ENCODE assay signal across 8 mouse cellular contexts in the genomic region with DNA sequence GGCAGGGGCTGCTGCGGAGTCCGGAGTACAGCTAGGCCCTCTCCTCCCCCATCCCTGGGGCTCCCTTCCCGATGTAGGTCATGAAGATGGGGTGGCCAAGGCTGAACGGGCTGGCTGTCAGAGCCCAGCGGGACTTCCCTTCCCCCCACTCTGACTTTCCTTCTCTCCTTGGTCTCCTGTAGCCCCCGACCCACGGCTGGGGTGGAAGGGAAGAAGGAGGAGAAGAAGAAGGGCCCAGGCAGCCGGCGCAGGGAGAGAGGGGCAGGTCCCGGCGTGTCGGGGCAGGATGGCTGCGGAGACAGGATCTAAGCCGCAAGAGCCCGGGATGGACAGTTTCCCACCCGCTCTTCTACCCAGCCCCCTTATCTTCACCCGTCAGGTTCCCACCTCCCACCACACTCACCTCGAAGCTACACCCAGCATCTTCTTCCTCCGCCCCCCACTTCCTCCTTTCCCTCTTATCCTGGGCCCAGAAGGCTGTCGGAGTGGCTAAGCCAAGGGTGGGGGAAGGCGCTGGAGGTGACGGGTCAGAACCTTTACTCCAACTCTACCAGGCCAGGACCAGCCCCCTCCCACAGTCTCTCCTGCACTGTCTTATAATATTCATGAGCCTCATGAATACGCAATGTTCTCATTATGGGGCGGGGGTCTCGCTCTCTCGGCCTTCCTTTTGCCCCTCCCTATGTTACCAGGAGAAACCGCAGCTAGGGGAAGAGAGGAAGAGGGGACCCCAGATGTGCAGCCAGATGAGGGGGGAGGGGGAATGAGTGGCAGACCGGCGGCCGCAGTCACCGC. TPM values are rescaled to one million over a fixed set of nuclear protein-coding genes. Genes with fewer than 3 reads are reported as not detected.
DNase-seq lines count a peak whose midpoint lies in the region; ATAC-seq and TF ChIP-seq lines count a peak whose summit lies in the region.

No protein-coding gene starts in this region.

- ATAC-seq in forebrain, embryonic 14.5 days: peak; percentile 42
- peak; percentile 75 for ATAC-seq in liver, embryonic 11.5 days (replicated peaks; ENCODE audit: low FRiP score)

- intact Hi-C loops in heart, postnatal 25 days (cut with DNase I): no loop called here

- TF ChIP-seq EP300 in ES-Bruce4 (IDR thresholded peaks at IDR 0.05; ENCODE audit: insufficient read depth, low read depth, low read length): no peak

- peak overlapping the region; percentile 58 for H3K9ac ChIP-seq in ES-Bruce4 (ENCODE audit: low read depth, poor library complexity, severe bottlenecking)
- peak overlapping the region; percentile 70 for H3K9ac ChIP-seq in forebrain, embryonic 14.5 days (ENCODE audit: low read length)
- H3K9ac ChIP-seq in liver, embryonic 11.5 days (ENCODE audit: low read depth, low read length): peak overlapping the region; percentile 58

- DNase-seq in heart, embryonic 10.5 days (ENCODE audit: low spot score): no peak
- DNase-seq in heart, postnatal 25 days (ENCODE audit: low spot score): no peak
- no peak for DNase-seq in forebrain, embryonic 14.5 days (ENCODE audit: low spot score)
- peak; percentile 65 for DNase-seq in liver, embryonic 11.5 days (ENCODE audit: low spot score)
- no peak for DNase-seq in layer of hippocampus, adult 9-10 months (ENCODE audit: low spot score)
- DNase-seq in adrenal gland, postnatal 4 days (ENCODE audit: low spot score in 2 of 2): no peak

- peaks cover 11% of the 10 kb centered on the region for H3K36me3 ChIP-seq in heart, embryonic 10.5 days
- H3K36me3 ChIP-seq in ES-Bruce4 (ENCODE audit: control insufficient read depth, insufficient read depth, low read length, poor library complexity, severe bottlenecking): peaks cover 1% of the 10 kb centered on the region; the same call in 1 of the 2 replicates
- 0 out of 2 replicates have a peak, but pooled peaks cover 3% of the 10 kb centered on the region for H3K36me3 ChIP-seq in forebrain, embryonic 14.5 days (ENCODE audit: control insufficient read depth, insufficient read depth, low read length)
- peaks cover 3% of the 10 kb centered on the region; the same call in 1 of the 2 replicates for H3K36me3 ChIP-seq in liver, embryonic 11.5 days (ENCODE audit: control insufficient read depth, insufficient read depth, low read length)
- H3K36me3 ChIP-seq in small intestine, adult 2 months (ENCODE audit: control insufficient read depth, insufficient read depth, low read length): no peaks in the 10 kb centered on the region

- peaks cover 63% of the 10 kb centered on the region for H3K27me3 ChIP-seq in heart, embryonic 10.5 days (ENCODE audit: insufficient read depth, poor library complexity, severe bottlenecking)
- H3K27me3 ChIP-seq in ES-Bruce4 (ENCODE audit: control insufficient read depth, insufficient read depth, low read length, poor library complexity, severe bottlenecking): no peaks in the 10 kb centered on the region
- H3K27me3 ChIP-seq in forebrain, embryonic 14.5 days (replicated peaks; ENCODE audit: control insufficient read depth, insufficient read depth, low read length): peaks cover 23% of the 10 kb centered on the region
- H3K27me3 ChIP-seq in liver, embryonic 11.5 days (replicated peaks; ENCODE audit: control insufficient read depth, insufficient read depth, low read length): peaks cover 4% of the 10 kb centered on the region; the same call in 1 of the 2 replicates
- H3K27me3 ChIP-seq in small intestine, adult 2 months (ENCODE audit: control insufficient read depth, insufficient read depth, low read length): peaks cover 8% of the 10 kb centered on the region

- TF ChIP-seq CTCF in ES-Bruce4 (IDR thresholded peaks at IDR 0.05; ENCODE audit: low read depth, low read length): no peak
- TF ChIP-seq CTCF in small intestine, adult 2 months (IDR thresholded peaks at IDR 0.05; ENCODE audit: extremely low read depth, insufficient read length, insufficient replicate concordance, low read depth, low read length): no peak

- H3K4me1 ChIP-seq in heart, embryonic 10.5 days: peaks cover 45% of the 10 kb centered on the region
- H3K4me1 ChIP-seq in ES-Bruce4 (ENCODE audit: control insufficient read depth, insufficient read depth, low read length): peaks cover 6% of the 10 kb centered on the region
- H3K4me1 ChIP-seq in forebrain, embryonic 14.5 days (ENCODE audit: control insufficient read depth, insufficient read depth, low read length): peaks cover 5% of the 10 kb centered on the region
- H3K4me1 ChIP-seq in liver, embryonic 11.5 days (replicated peaks; ENCODE audit: control insufficient read depth, insufficient read depth, low read length): peaks cover 45% of the 10 kb centered on the region
- 0 out of 2 replicates have a peak, but pooled peaks cover 3% of the 10 kb centered on the region for H3K4me1 ChIP-seq in small intestine, adult 2 months (ENCODE audit: control insufficient read depth, insufficient read depth, insufficient read length, low read length)

- peak overlapping the region; percentile 68 for H3K4me3 ChIP-seq in heart, embryonic 10.5 days
- H3K4me3 ChIP-seq in ES-Bruce4 (ENCODE audit: low read depth, low read length): peak overlapping the region; percentile 84
- peak overlapping the region; percentile 52 for H3K4me3 ChIP-seq in forebrain, embryonic 14.5 days (ENCODE audit: low read depth, low read length)
- H3K4me3 ChIP-seq in liver, embryonic 11.5 days (ENCODE audit: low read depth, low read length): peak overlapping the region; percentile 66
- H3K4me3 ChIP-seq in small intestine, adult 2 months (ENCODE audit: low read depth, low read length): peak overlapping the region; percentile 79

- TF ChIP-seq POLR2A in ES-Bruce4 (IDR thresholded peaks at IDR 0.05; ENCODE audit: insufficient read depth, low read length): no peak
- peak; percentile 27; the same call in 1 of the 2 replicates for TF ChIP-seq POLR2A in small intestine, adult 2 months (IDR thresholded peaks at IDR 0.05; ENCODE audit: low read depth, low read length)

- WGBS in heart, embryonic 10.5 days: 2% methylated on average over 30 of the region's 31 CpGs
- 9% methylated on average over 28 of the region's 31 CpGs for WGBS in forebrain, embryonic 14.5 days
- WGBS in liver, embryonic 11.5 days: 1% methylated on average over 29 of the region's 31 CpGs
- 22% methylated on average over 30 of the region's 31 CpGs for WGBS in small intestine, adult 2 months

- H3K27ac ChIP-seq in heart, embryonic 10.5 days: peak overlapping the region; percentile 24
- H3K27ac ChIP-seq in ES-Bruce4 (ENCODE audit: insufficient read depth, low read length): no peak overlapping the region
- H3K27ac ChIP-seq in forebrain, embryonic 14.5 days (ENCODE audit: low read depth, low read length): no peak overlapping the region
- H3K27ac ChIP-seq in liver, embryonic 11.5 days (ENCODE audit: low read depth, low read length): peak overlapping the region; percentile 66
- H3K27ac ChIP-seq in small intestine, adult 2 months (ENCODE audit: insufficient read depth, low read depth, low read length): no peak overlapping the region

- no peaks in the 10 kb centered on the region for H3K9me3 ChIP-seq in heart, embryonic 10.5 days
- no peaks in the 10 kb centered on the region for H3K9me3 ChIP-seq in ES-Bruce4 (replicated peaks; ENCODE audit: control insufficient read depth, insufficient read depth, low read length, poor library complexity, severe bottlenecking)
- H3K9me3 ChIP-seq in forebrain, embryonic 14.5 days (replicated peaks; ENCODE audit: control insufficient read depth, low read length): no peaks in the 10 kb centered on the region
- H3K9me3 ChIP-seq in liver, embryonic 11.5 days (ENCODE audit: control insufficient read depth, low read length): no peaks in the 10 kb centered on the region

- peak overlapping the region; percentile 80 for H3K4me2 ChIP-seq in forebrain, embryonic 14.5 days (ENCODE audit: low read length)
- H3K4me2 ChIP-seq in liver, embryonic 11.5 days: peak overlapping the region; percentile 90

RNA-seq across cellular contexts. Expression of a gene that starts 0.5 kb away (rescaled TPM):
- 8.9 and 15.8 TPM in 2 replicates for polyA plus RNA-seq in heart, embryonic 10.5 days (2016; fragmentation: Nextera tagmentation; extraction: Ambion mirVana)
- total RNA-seq in heart, postnatal 25 days (2021): 10 to 100 TPM; 12.5 to 13.7 TPM
- polyA plus RNA-seq in ES-Bruce4 (2011; ENCODE audit: insufficient read depth, insufficient read length, low read depth, missing spikeins): 26.8 and 29.6 TPM in 2 replicates
- 11.7 and 13.9 TPM in 2 replicates for polyA plus RNA-seq in forebrain, embryonic 14.5 days (2014; fragmentation: Nextera tagmentation; extraction: Ambion mirVana)
- polyA plus RNA-seq in liver, embryonic 11.5 days (2014; fragmentation: Nextera tagmentation; extraction: Ambion mirVana): 23.2 and 24.8 TPM in 2 replicates
- 6.1 and 7.5 TPM in 2 replicates for polyA plus RNA-seq in small intestine, adult 2 months (2012; rRNA removed)
- 10 to 100 TPM; 22.5 to 29.7 TPM for total RNA-seq in adrenal gland, postnatal 4 days (2021)

RNA-seq across cellular contexts. Expression of a gene that starts 27.2 kb away (rescaled TPM):
- 60.6 and 98.7 TPM in 2 replicates for polyA plus RNA-seq in heart, embryonic 10.5 days (2016; fragmentation: Nextera tagmentation; extraction: Ambion mirVana)
- total RNA-seq in heart, postnatal 25 days (2021): 10 to 100 TPM; 48.1 to 48.2 TPM
- 35.6 and 39.5 TPM in 2 replicates for polyA plus RNA-seq in ES-Bruce4 (2011; ENCODE audit: insufficient read depth, insufficient read length, low read depth, missing spikeins)
- polyA plus RNA-seq in forebrain, embryonic 14.5 days (2014; fragmentation: Nextera tagmentation; extraction: Ambion mirVana): 5.3 and 7.7 TPM in 2 replicates
- 35.4 and 35.7 TPM in 2 replicates for polyA plus RNA-seq in liver, embryonic 11.5 days (2014; fragmentation: Nextera tagmentation; extraction: Ambion mirVana)
- polyA plus RNA-seq in small intestine, adult 2 months (2012; rRNA removed): 8.8 and 9.4 TPM in 2 replicates
- 10 to 100 TPM; 47.2 to 52.5 TPM for total RNA-seq in adrenal gland, postnatal 4 days (2021)

RNA-seq across cellular contexts. Expression of a gene that starts 29.0 kb away (rescaled TPM):
- polyA plus RNA-seq in heart, embryonic 10.5 days (2016; fragmentation: Nextera tagmentation; extraction: Ambion mirVana): 0.35 TPM in 1 of 2 replicates, not detected in the other
- total RNA-seq in heart, postnatal 25 days (2021): not detected
- polyA plus RNA-seq in ES-Bruce4 (2011; ENCODE audit: insufficient read depth, insufficient read length, low read depth, missing spikeins): not detected in 2 replicates
- polyA plus RNA-seq in forebrain, embryonic 14.5 days (2014; fragmentation: Nextera tagmentation; extraction: Ambion mirVana): 0.39 and 0.47 TPM in 2 replicates
- 0.49 and 0.78 TPM in 2 replicates for polyA plus RNA-seq in liver, embryonic 11.5 days (2014; fragmentation: Nextera tagmentation; extraction: Ambion mirVana)
- polyA plus RNA-seq in small intestine, adult 2 months (2012; rRNA removed): 0.06 and 0.11 TPM in 2 replicates
- total RNA-seq in adrenal gland, postnatal 4 days (2021): not detected

Comparison
In these comparisons a context has a peak if more than half of its experiments do, and no peak if none do; other contexts are left out.
1. H3K27ac ChIP-seq: peak in heart, embryonic 10.5 days (single experiment) and liver, embryonic 11.5 days (single experiment); none in ES-Bruce4 (single experiment), forebrain, embryonic 14.5 days (single experiment) and small intestine, adult 2 months (single experiment).
2. Peak in every context shown above with its lines, with median percentiles within 50 percentile points of each other: H3K4me3 ChIP-seq and H3K9ac ChIP-seq.